Mouse (Mus musculus): Measurements from ENCODE around the gene Zfp142.

DNA sequence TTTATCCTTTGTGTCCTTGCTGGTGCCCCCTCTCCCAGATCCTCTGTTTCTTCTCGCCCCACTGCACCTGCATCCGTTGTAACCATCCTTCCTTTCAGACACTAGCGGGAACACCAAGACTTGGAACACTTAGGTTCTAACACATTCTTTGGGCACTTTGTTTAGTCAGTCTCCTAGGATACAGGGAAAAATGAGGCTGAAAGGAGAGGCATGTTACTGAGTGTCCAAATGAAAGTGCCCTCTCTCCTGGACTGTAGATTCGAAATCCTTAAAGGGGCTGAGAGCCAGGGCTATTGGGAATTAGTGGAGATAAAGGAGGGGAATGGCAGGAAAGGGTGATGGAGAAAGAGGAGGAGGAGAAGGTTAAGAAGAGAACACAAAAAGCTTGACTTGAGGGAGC lies 43.9 kb downstream of the Zfp142 start, which contains the start of gene Usp37:
- TF ChIP-seq MAX (IDR thresholded peaks at IDR 0.05; ENCODE audit: low read length): no peak
- no peak for TF ChIP-seq POLR2A (IDR thresholded peaks at IDR 0.05; ENCODE audit: low read depth, low read length)
- TF ChIP-seq ETS1 (conservative IDR thresholded peaks at IDR 0.05; ENCODE audit: low read depth, low read length): no peak
- TF ChIP-seq ZC3H11A (IDR thresholded peaks at IDR 0.05; ENCODE audit: low read depth, low read length): no peak
- TF ChIP-seq EP300 (IDR thresholded peaks at IDR 0.05; ENCODE audit: low read length): no peak
- TF ChIP-seq MEF2A (IDR thresholded peaks at IDR 0.05; ENCODE audit: borderline replicate concordance, low read depth, low read length): no peak
- TF ChIP-seq CTCF (conservative IDR thresholded peaks at IDR 0.05 in 1 of 2, IDR thresholded peaks at IDR 0.05 in 1 of 2; ENCODE audit: low read depth in 2 of 2, low read length in 2 of 2): no peak
- TF ChIP-seq KAT2A (IDR thresholded peaks at IDR 0.05; ENCODE audit: insufficient replicate concordance, low read length): no peak
- TF ChIP-seq MAFK (IDR thresholded peaks at IDR 0.05; ENCODE audit: insufficient replicate concordance, low read length): no peak
